Mouse (Mus musculus): ENCODE measurements around the gene Col4a1. TPM values are rescaled to one million over a fixed set of nuclear protein-coding genes. Genes with fewer than 3 reads are reported as not detected.

Col4a1 gene
- polyA plus RNA-seq, 1 experiment from 2014 or later: 289 TPM

- peaks cover 18% of the 10 kb centered on the region for H3K4me1 ChIP-seq (ENCODE audit: control insufficient read depth, insufficient read depth, low read length)
- peak overlapping the region; percentile 88 for H3K27ac ChIP-seq (replicated peaks; ENCODE audit: low read depth, low read length)
- peak overlapping the region; percentile 82 for H3K4me3 ChIP-seq (ENCODE audit: low read depth, low read length)
- peak overlapping the region; percentile 92 for H3K4me2 ChIP-seq (ENCODE audit: low read depth, low read length)
- no peaks in the 10 kb centered on the region for H3K36me3 ChIP-seq (ENCODE audit: control insufficient read depth, insufficient read depth, low read length)
- H3K9ac ChIP-seq (ENCODE audit: low read depth, low read length): peak overlapping the region; percentile 91
- peak; percentile 76 for DNase-seq (ENCODE audit: low spot score)
- no peaks in the 10 kb centered on the region for H3K27me3 ChIP-seq (replicated peaks; ENCODE audit: control insufficient read depth, insufficient read depth, low read length)
- peak; percentile 11 for ATAC-seq (ENCODE audit: low read depth)
- WGBS: 1% methylated on average over 34 of the region's 34 CpGs
- no peaks in the 10 kb centered on the region for H3K9me3 ChIP-seq (ENCODE audit: control insufficient read depth, low read length)
Measured at GRCm38 (mm10) chr8:11311681-11312348, 811 bp downstream of the Col4a1 start.

- Histone ChIP-seq H3K4me3 (ENCODE audit: low read depth, low read length) (peak overlapping the region; percentile 82; the same call in 1 of the 2 replicates), H3K4me1 (ENCODE audit: control insufficient read depth, insufficient read depth, low read length) (peaks cover 14% of the 10 kb centered on the region), H3K27me3 (replicated peaks; ENCODE audit: control insufficient read depth, insufficient read depth, low read length) (no peaks in the 10 kb centered on the region), H3K9me3 (ENCODE audit: control insufficient read depth, low read length) (no peaks in the 10 kb centered on the region), H3K4me2 (ENCODE audit: low read depth, low read length) (peak overlapping the region; percentile 92), H3K36me3 (ENCODE audit: control insufficient read depth, insufficient read depth, low read length) (no peaks in the 10 kb centered on the region), H3K9ac (ENCODE audit: low read depth, low read length) (no peak overlapping the region; the same call in 1 of the 2 replicates), H3K27ac (replicated peaks; ENCODE audit: low read depth, low read length) (no peak overlapping the region)
- no peak for DNase-seq (ENCODE audit: low spot score)
- WGBS: 72% methylated on average over 2 of the region's 2 CpGs
- no peak for ATAC-seq (ENCODE audit: low read depth)
Measured at GRCm38 (mm10) chr8:11310049-11310448, 2.6 kb downstream of the Col4a1 start.

- H3K4me2 ChIP-seq (ENCODE audit: low read depth, low read length): peak overlapping the region; percentile 92
- ATAC-seq (ENCODE audit: low read depth): no peak
- H3K4me3 ChIP-seq (ENCODE audit: low read depth, low read length): no peak overlapping the region
- H3K4me1 ChIP-seq (ENCODE audit: control insufficient read depth, insufficient read depth, low read length): peaks cover 9% of the 10 kb centered on the region
- no peaks in the 10 kb centered on the region for H3K27me3 ChIP-seq (replicated peaks; ENCODE audit: control insufficient read depth, insufficient read depth, low read length)
- no peak for DNase-seq (ENCODE audit: low spot score)
- no peaks in the 10 kb centered on the region for H3K36me3 ChIP-seq (ENCODE audit: control insufficient read depth, insufficient read depth, low read length)
- H3K27ac ChIP-seq (replicated peaks; ENCODE audit: low read depth, low read length): no peak overlapping the region; the same call in 1 of the 2 replicates
- H3K9ac ChIP-seq (ENCODE audit: low read depth, low read length): no peak overlapping the region
- WGBS: 61% methylated on average over 5 of the region's 5 CpGs
- no peaks in the 10 kb centered on the region for H3K9me3 ChIP-seq (ENCODE audit: control insufficient read depth, low read length)
Measured at GRCm38 (mm10) chr8:11309226-11309625, 3.4 kb downstream of the Col4a1 start.

GRCm38 (mm10) chr8:11308570-11308998, 4.0 kb downstream of the Col4a1 start:
- no peak overlapping the region for H3K9ac ChIP-seq (ENCODE audit: low read depth, low read length)
- DNase-seq (ENCODE audit: low spot score) (no peak), ATAC-seq (ENCODE audit: low read depth) (no peak)
- H3K4me1 ChIP-seq (ENCODE audit: control insufficient read depth, insufficient read depth, low read length): peaks cover 3% of the 10 kb centered on the region
- H3K4me3 ChIP-seq (ENCODE audit: low read depth, low read length): no peak overlapping the region
- H3K27me3 ChIP-seq (replicated peaks; ENCODE audit: control insufficient read depth, insufficient read depth, low read length): no peaks in the 10 kb centered on the region
- H3K36me3 ChIP-seq (ENCODE audit: control insufficient read depth, insufficient read depth, low read length): no peaks in the 10 kb centered on the region
- H3K9me3 ChIP-seq (ENCODE audit: control insufficient read depth, low read length): no peaks in the 10 kb centered on the region
- 70% methylated on average over 7 of the region's 7 CpGs for WGBS
- peak overlapping the region; percentile 92; the same call in 1 of the 2 replicates for H3K4me2 ChIP-seq (ENCODE audit: low read depth, low read length)
- no peak overlapping the region for H3K27ac ChIP-seq (replicated peaks; ENCODE audit: low read depth, low read length)

- no peak overlapping the region for H3K27ac ChIP-seq (replicated peaks; ENCODE audit: low read depth, low read length)
- no peaks in the 10 kb centered on the region for H3K27me3 ChIP-seq (replicated peaks; ENCODE audit: control insufficient read depth, insufficient read depth, low read length)
- ATAC-seq (ENCODE audit: low read depth) (no peak), DNase-seq (ENCODE audit: low spot score) (no peak)
- H3K4me1 ChIP-seq (ENCODE audit: control insufficient read depth, insufficient read depth, low read length): no peaks in the 10 kb centered on the region; the same call in 1 of the 2 replicates
- H3K4me2 ChIP-seq (ENCODE audit: low read depth, low read length): no peak overlapping the region
- 82% methylated on average over 7 of the region's 7 CpGs for WGBS
- no peaks in the 10 kb centered on the region for H3K9me3 ChIP-seq (ENCODE audit: control insufficient read depth, low read length)
- no peak overlapping the region for H3K4me3 ChIP-seq (ENCODE audit: low read depth, low read length)
- H3K9ac ChIP-seq (ENCODE audit: low read depth, low read length): no peak overlapping the region
- H3K36me3 ChIP-seq (ENCODE audit: control insufficient read depth, insufficient read depth, low read length): no peaks in the 10 kb centered on the region
Measured at GRCm38 (mm10) chr8:11307451-11307850, 5.2 kb downstream of the Col4a1 start.

GRCm38 (mm10) chr8:11305539-11305938, 7.1 kb downstream of the Col4a1 start:
- H3K4me1 ChIP-seq (ENCODE audit: control insufficient read depth, insufficient read depth, low read length): no peaks in the 10 kb centered on the region
- WGBS: 86% methylated on average over 1 of the region's 1 CpGs

GRCm38 (mm10) chr8:11304027-11304601, 8.5 kb downstream of the Col4a1 start:
- DNase-seq (ENCODE audit: low spot score) (no peak), ATAC-seq (ENCODE audit: low read depth) (no peak)
- no peak overlapping the region for H3K4me2 ChIP-seq (ENCODE audit: low read depth, low read length)
- H3K4me3 ChIP-seq (ENCODE audit: low read depth, low read length): no peak overlapping the region
- no peak overlapping the region for H3K9ac ChIP-seq (ENCODE audit: low read depth, low read length)
- no peaks in the 10 kb centered on the region for H3K36me3 ChIP-seq (ENCODE audit: control insufficient read depth, insufficient read depth, low read length)
- no peaks in the 10 kb centered on the region for H3K9me3 ChIP-seq (ENCODE audit: control insufficient read depth, low read length)
- H3K27me3 ChIP-seq (replicated peaks; ENCODE audit: control insufficient read depth, insufficient read depth, low read length): no peaks in the 10 kb centered on the region
- peaks cover 8% of the 10 kb centered on the region for H3K4me1 ChIP-seq (ENCODE audit: control insufficient read depth, insufficient read depth, low read length)
- WGBS: 78% methylated on average over 6 of the region's 6 CpGs
- no peak overlapping the region for H3K27ac ChIP-seq (replicated peaks; ENCODE audit: low read depth, low read length)

More at GRCm38 (mm10) chr8:11305539-11305938, 7.1 kb downstream of the Col4a1 start:
- no peak overlapping the region for H3K4me2 ChIP-seq (ENCODE audit: low read depth, low read length)
- DNase-seq (ENCODE audit: low spot score): no peak
- no peak overlapping the region for H3K27ac ChIP-seq (replicated peaks; ENCODE audit: low read depth, low read length)
- ATAC-seq (ENCODE audit: low read depth): no peak
- H3K9me3 ChIP-seq (ENCODE audit: control insufficient read depth, low read length): no peaks in the 10 kb centered on the region
- no peak overlapping the region for H3K4me3 ChIP-seq (ENCODE audit: low read depth, low read length)
- no peaks in the 10 kb centered on the region for H3K36me3 ChIP-seq (ENCODE audit: control insufficient read depth, insufficient read depth, low read length)
- H3K9ac ChIP-seq (ENCODE audit: low read depth, low read length): no peak overlapping the region
- H3K27me3 ChIP-seq (replicated peaks; ENCODE audit: control insufficient read depth, insufficient read depth, low read length): no peaks in the 10 kb centered on the region

- no peaks in the 10 kb centered on the region for H3K36me3 ChIP-seq (ENCODE audit: control insufficient read depth, insufficient read depth, low read length)
- no peak overlapping the region for H3K9ac ChIP-seq (ENCODE audit: low read depth, low read length)
- H3K4me1 ChIP-seq (ENCODE audit: control insufficient read depth, insufficient read depth, low read length): peaks cover 23% of the 10 kb centered on the region
- no peaks in the 10 kb centered on the region for H3K9me3 ChIP-seq (ENCODE audit: control insufficient read depth, low read length)
- no peaks in the 10 kb centered on the region for H3K27me3 ChIP-seq (replicated peaks; ENCODE audit: control insufficient read depth, insufficient read depth, low read length)
- DNase-seq (ENCODE audit: low spot score) (no peak), ATAC-seq (ENCODE audit: low read depth) (no peak)
- no peak overlapping the region for H3K4me2 ChIP-seq (ENCODE audit: low read depth, low read length)
- no peak overlapping the region for H3K27ac ChIP-seq (replicated peaks; ENCODE audit: low read depth, low read length)
- H3K4me3 ChIP-seq (ENCODE audit: low read depth, low read length): no peak overlapping the region
- WGBS: 69% methylated on average over 8 of the region's 8 CpGs
Measured at GRCm38 (mm10) chr8:11300436-11300835, 12.2 kb downstream of the Col4a1 start.

- no peaks in the 10 kb centered on the region for H3K27me3 ChIP-seq (replicated peaks; ENCODE audit: control insufficient read depth, insufficient read depth, low read length)
- H3K36me3 ChIP-seq (ENCODE audit: control insufficient read depth, insufficient read depth, low read length): no peaks in the 10 kb centered on the region
- whole genome bisulfite sequencing: 42% methylated on average over 3 of the region's 3 CpGs
- ATAC-seq (ENCODE audit: low read depth) (no peak), DNase-seq (ENCODE audit: low spot score) (no peak)
- H3K9me3 ChIP-seq (ENCODE audit: control insufficient read depth, low read length): no peaks in the 10 kb centered on the region
- H3K4me2 ChIP-seq (ENCODE audit: low read depth, low read length): peak overlapping the region; percentile 19; the same call in 1 of the 2 replicates
- H3K27ac ChIP-seq (replicated peaks; ENCODE audit: low read depth, low read length): peak overlapping the region; percentile 59
- no peak overlapping the region for H3K4me3 ChIP-seq (ENCODE audit: low read depth, low read length)
- H3K9ac ChIP-seq (ENCODE audit: low read depth, low read length): no peak overlapping the region
- H3K4me1 ChIP-seq (ENCODE audit: control insufficient read depth, insufficient read depth, low read length): peaks cover 23% of the 10 kb centered on the region
Measured at GRCm38 (mm10) chr8:11299317-11299602, 13.4 kb downstream of the Col4a1 start.
